Mouse (Mus musculus) left cerebral cortex, postnatal 10 days (tissue): ENCODE results near the gene Olfr297. TPM values are rescaled to one million over a fixed set of nuclear protein-coding genes. Genes with fewer than 3 reads are reported as not detected.

Experiments used
- DNase-seq, 2 experiments: peaks; one replicate each; pipeline ENCODE4 v3.0.0; 2021 to 2022; ENCODE audit warnings: low spot score in 2 of 2, mixed read lengths in 1 of 2; ENCODE audit errors: extremely low spot score in 1 of 2
- intact Hi-C: fragments of 180-260 bp; cut with DNase I; formaldehyde crosslinking; loops from one replicate; pipeline ENCODE4 v1.15.1; 2025
- total RNA-seq, 2 experiments: library from RNA; stranded (reverse); gene quantifications; 2 replicates each; pipeline ENCODE4 v1.2.3; 2021

Gene Olfr297
- not detected for total RNA-seq

DNA sequence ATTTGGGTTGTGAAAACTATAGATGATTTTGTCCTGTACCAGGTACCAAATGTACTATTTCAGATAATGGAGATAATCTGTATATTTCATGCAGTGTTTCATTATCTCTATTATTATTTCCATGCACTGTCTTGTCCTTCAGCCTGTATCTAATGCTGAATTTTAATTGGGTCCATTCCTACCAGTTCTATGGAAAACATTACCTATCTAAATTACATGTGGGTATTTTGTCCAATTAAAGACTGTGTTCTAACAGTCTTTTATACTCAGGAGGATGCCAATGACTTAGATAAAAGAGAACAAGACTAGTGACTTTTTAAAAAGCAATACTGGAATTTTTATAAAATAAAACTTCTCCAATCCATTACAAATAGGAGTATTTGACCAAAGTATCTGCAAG is at the start of gene Olfr297:
Gene Olfr297 (plus strand): TSS at position 301 of the 400 bp plus-strand sequence.
- DNase-seq = no peak
- intact Hi-C loops = no loop called here

DNA sequence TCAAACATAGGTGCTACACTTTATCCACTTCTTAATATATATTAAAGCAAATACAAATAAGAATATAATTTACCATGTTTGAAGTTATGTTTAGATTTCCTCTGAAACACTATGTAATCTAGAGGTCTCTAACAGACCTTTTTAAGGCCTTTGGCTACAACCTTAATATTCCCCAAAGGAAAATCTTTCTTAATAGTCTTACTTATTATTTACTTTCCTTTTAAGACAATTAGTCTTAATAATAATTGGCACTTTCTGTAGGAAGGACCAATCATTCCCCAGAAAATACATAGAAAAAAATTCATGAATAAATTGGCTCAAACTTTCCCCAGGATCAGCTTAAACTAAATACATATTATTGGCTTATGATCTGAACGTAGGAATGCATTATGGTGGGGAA is 27.4 kb upstream of the Olfr297 start, which contains the start of gene Olfr298:
Gene Olfr298 (minus strand): TSS at position 101 of the 400 bp plus-strand sequence.
- intact Hi-C loops = no loop called here
- DNase-seq = no peak

Other genes with a start within 250 kb of the Olfr297 start
- gene Olfr310, start 242.8 kb upstream of the Olfr297 start, total RNA-seq = not detected
- not detected for gene Olfr309, start 206.3 kb upstream of the Olfr297 start, total RNA-seq
- not detected for gene Olfr308, start 194.3 kb upstream of the Olfr297 start, total RNA-seq
- gene Olfr307, start 182.4 kb upstream of the Olfr297 start, total RNA-seq = not detected
- gene Olfr305, start 153.0 kb upstream of the Olfr297 start, total RNA-seq = not detected
- not detected for gene Olfr304, start 133.3 kb upstream of the Olfr297 start, total RNA-seq
- not detected for gene Olfr303, start 122.2 kb upstream of the Olfr297 start, total RNA-seq
- gene Olfr301, start 116.1 kb upstream of the Olfr297 start, total RNA-seq = not detected
- gene Olfr299, start 60.0 kb upstream of the Olfr297 start, total RNA-seq = not detected
- not detected for gene Olfr298, start 27.5 kb upstream of the Olfr297 start, total RNA-seq
- gene Olfr295, start 63.9 kb downstream of the Olfr297 start, total RNA-seq = not detected
- not detected for gene Olfr294, start 96.7 kb downstream of the Olfr297 start, total RNA-seq
- gene Olfr293, start 129.1 kb downstream of the Olfr297 start, total RNA-seq = not detected
- not detected for gene Olfr292, start 168.4 kb downstream of the Olfr297 start, total RNA-seq